Mouse (Mus musculus): ENCODE results near the gene Sh3d19.

Gene Sh3d19

GRCm38 (mm10) chr3:85970742-85971598, at the start of gene Sh3d19:
Gene Sh3d19 (plus strand): TSS chr3:85971109.
- DNase-seq (ENCODE audit: low spot score): peak; percentile 82

- no peak for DNase-seq (ENCODE audit: low spot score)
These were observed 48.6 kb upstream of the Sh3d19 start for GRCm38 (mm10) chr3:85922331-85922730.

- DNase-seq (ENCODE audit: low spot score): no peak
These were observed 47.6 kb upstream of the Sh3d19 start for GRCm38 (mm10) chr3:85923343-85923742.

GRCm38 (mm10) chr3:85923954-85924945, 46.7 kb upstream of the Sh3d19 start:
- DNase-seq (ENCODE audit: low spot score): peak; percentile 82

- no peak for DNase-seq (ENCODE audit: low spot score)
These were observed 43.6 kb upstream of the Sh3d19 start for GRCm38 (mm10) chr3:85927296-85927695.

GRCm38 (mm10) chr3:85928140-85928611, 42.7 kb upstream of the Sh3d19 start:
- peak; percentile 11 for DNase-seq (ENCODE audit: low spot score)

- no peak for DNase-seq (ENCODE audit: low spot score)
These were observed 41.2 kb upstream of the Sh3d19 start for GRCm38 (mm10) chr3:85929711-85930110.

- no peak for DNase-seq (ENCODE audit: low spot score)
These were observed 40.1 kb upstream of the Sh3d19 start for GRCm38 (mm10) chr3:85930671-85931255.

- DNase-seq (ENCODE audit: low spot score): no peak
These were observed 39.0 kb upstream of the Sh3d19 start for GRCm38 (mm10) chr3:85931859-85932258.

- no peak for DNase-seq (ENCODE audit: low spot score)
These were observed 37.3 kb upstream of the Sh3d19 start for GRCm38 (mm10) chr3:85933586-85933985.

- no peak for DNase-seq (ENCODE audit: low spot score)
These were observed 20.0 kb upstream of the Sh3d19 start for GRCm38 (mm10) chr3:85950914-85951313.

GRCm38 (mm10) chr3:85952696-85953283, 18.1 kb upstream of the Sh3d19 start:
- DNase-seq (ENCODE audit: low spot score): no peak

GRCm38 (mm10) chr3:85955269-85955668, 15.6 kb upstream of the Sh3d19 start:
- DNase-seq (ENCODE audit: low spot score): no peak

- no peak for DNase-seq (ENCODE audit: low spot score)
These were observed 15.2 kb upstream of the Sh3d19 start for GRCm38 (mm10) chr3:85955704-85956103.

GRCm38 (mm10) chr3:85959669-85960068, 11.2 kb upstream of the Sh3d19 start:
- DNase-seq (ENCODE audit: low spot score): no peak

GRCm38 (mm10) chr3:85961134-85961533, 9.8 kb upstream of the Sh3d19 start:
- no peak for DNase-seq (ENCODE audit: low spot score)

- no peak for DNase-seq (ENCODE audit: low spot score)
These were observed 5.4 kb upstream of the Sh3d19 start for GRCm38 (mm10) chr3:85965479-85965878.

GRCm38 (mm10) chr3:85969040-85969439, 1.9 kb upstream of the Sh3d19 start:
- no peak for DNase-seq (ENCODE audit: low spot score)

- no peak for DNase-seq (ENCODE audit: low spot score)
These were observed 678 bp downstream of the Sh3d19 start for GRCm38 (mm10) chr3:85971599-85971975.

- no peak for DNase-seq (ENCODE audit: low spot score)
These were observed 2.6 kb downstream of the Sh3d19 start for GRCm38 (mm10) chr3:85973376-85974140.

- no peak for DNase-seq (ENCODE audit: low spot score)
These were observed 3.5 kb downstream of the Sh3d19 start for GRCm38 (mm10) chr3:85974451-85974850.

Measured in adipocyte (in vitro differentiated cells).